Mouse (Mus musculus): Measurements from ENCODE around the gene Defb39.

The Defb39 gene

GRCm38 (mm10) chr8:19064710-19065109 is at the start of gene Defb39:
Gene Defb39 (minus strand): TSS chr8:19064810.
- no peak for DNase-seq (ENCODE audit: low read depth)

GRCm38 (mm10) chr8:19066013-19066412 is 1.4 kb upstream of the Defb39 start:
- no peak for DNase-seq (ENCODE audit: low read depth)

- no peak for DNase-seq (ENCODE audit: low read depth)
Observed at GRCm38 (mm10) chr8:19062891-19063290, 1.7 kb downstream of the Defb39 start.

- DNase-seq (ENCODE audit: low read depth), result no peak
Observed at GRCm38 (mm10) chr8:19045242-19045641, 19.4 kb downstream of the Defb39 start.

- DNase-seq (ENCODE audit: low read depth), result no peak
Observed at GRCm38 (mm10) chr8:19026466-19026865, 38.1 kb downstream of the Defb39 start, which contains the start of gene Defb38. Gene Defb38 (minus strand): TSS chr8:19026566.

All from NIH3T3 (cell line).